Mouse (Mus musculus) layer of hippocampus, postnatal 36 days (tissue): Measurements from ENCODE around the gene Sned1. TPM values are rescaled to one million over a fixed set of nuclear protein-coding genes. Genes with fewer than 3 reads are reported as not detected.
"Not testable (repeated sequence)": the region's sequence is repeated elsewhere in the genome, so short reads cannot be mapped to it uniquely, and the experiment has no call there.

Experiments used
- DNase-seq, 2 experiments: peaks; one replicate each; pipeline ENCODE4 v3.0.0; 2022
- total RNA-seq, 2 experiments: library from RNA; stranded (reverse); gene quantifications; 2 replicates each; pipeline ENCODE4 v1.2.3; 2021

Gene Sned1
- total RNA-seq: 1 to 10 TPM; 4.6 to 8.3 TPM

DNA sequence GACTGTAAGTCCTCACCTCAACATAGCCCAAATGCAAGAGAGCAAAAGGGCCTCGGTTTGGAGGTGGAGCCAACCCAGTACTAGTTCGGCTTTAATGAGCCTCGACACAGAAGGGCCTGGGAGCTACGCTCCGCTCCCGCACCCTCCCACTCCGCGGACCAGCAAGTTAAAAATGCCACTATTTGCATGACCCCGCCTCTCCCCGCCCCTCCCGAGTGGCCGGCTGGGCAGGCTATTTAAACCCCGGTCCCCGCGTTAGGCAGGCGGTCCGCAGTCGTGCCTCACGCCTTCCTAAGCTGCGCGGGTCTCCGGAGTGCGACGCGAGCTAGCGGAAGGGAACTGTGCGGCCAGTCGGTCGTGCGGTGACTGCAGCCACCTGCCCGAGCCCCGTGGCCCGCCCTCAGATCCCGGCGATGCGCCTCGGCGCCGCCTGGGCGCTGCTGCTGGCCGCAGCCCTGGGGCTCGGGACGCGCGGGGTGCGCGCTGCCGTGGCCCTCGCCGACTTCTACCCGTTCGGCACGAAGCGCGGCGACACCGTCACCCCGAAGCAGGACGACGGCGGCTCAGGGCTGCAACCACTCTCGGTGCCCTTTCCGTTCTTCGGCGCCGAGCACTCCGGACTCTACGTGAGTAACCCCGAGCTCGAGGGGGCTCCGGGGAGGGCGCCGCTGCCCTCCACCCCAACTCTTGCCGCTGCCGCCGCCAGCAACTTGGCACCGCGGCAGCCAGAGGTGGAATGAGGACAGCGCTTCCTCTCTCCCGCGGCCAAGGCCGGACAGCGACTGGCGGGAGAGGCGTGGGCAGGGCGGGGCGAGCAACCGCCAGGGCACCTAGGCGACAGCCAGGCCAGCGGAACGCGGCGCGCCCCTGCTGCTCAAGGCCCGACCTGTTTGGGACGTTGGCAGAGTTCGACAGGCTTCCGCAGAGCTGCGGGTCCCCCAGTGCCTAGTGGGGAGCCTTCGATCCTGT lies at the start of gene Sned1:
Gene Sned1 (plus strand): TSS at position 266 of the 969 bp plus-strand sequence.
- peak; percentile 63 to 76 for DNase-seq

DNA sequence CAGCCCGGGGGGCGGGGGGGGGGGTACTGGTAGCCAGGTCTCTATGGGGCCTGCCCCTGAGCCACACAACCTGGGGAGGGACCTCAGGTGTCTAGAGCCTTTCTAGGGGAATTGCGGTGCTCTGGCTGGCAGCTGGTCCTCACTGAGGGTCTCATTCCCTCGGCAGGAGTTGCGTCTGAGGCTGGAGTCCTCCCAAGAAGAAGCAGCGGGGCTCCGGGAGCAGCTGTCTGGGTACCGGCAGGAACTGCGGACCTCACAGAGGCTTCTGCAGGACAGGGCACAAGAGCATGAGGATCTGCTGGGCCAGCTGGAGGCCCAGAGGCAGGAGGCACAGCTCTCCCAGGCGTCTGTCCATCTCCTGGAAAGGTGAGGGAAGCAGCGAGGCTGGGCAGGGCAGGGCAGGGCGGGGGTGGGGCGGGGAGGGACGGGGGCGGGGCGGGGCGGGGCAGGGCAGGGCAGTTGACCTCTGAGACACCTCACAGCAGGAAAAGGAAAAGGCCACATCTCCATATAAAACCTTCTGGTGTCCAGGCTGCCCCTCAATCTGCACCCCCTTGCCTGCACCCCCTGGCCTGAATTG lies 44.8 kb upstream of the Sned1 start:
- DNase-seq: no peak

DNA sequence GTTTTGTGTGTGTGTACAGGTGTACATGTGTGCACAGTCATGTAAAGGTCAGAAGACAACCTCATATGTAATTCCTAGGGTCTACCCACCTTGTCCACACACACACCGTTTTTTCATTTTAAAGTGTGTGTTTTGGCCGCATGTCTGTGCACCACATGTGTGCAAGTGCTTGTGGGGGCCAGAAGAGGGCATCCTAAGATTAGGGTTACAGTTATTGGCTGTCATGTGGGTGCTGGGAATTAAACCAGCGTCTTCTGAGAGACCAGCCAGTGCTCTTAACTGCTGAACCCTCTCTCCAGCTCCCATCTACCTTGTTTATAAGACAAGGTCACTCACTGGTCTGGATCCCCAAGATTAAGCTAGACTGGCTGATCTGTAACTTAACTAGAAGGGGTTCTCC lies 40.7 kb upstream of the Sned1 start:
- no peak for DNase-seq

GRCm38 (mm10) chr1:93197454-93197853 lies 38.2 kb upstream of the Sned1 start:
- not testable (repeated sequence) for DNase-seq

GRCm38 (mm10) chr1:93197916-93198315 lies 37.7 kb upstream of the Sned1 start:
- DNase-seq: no peak

GRCm38 (mm10) chr1:93206277-93206970 lies 29.2 kb upstream of the Sned1 start:
- no peak for DNase-seq

DNA sequence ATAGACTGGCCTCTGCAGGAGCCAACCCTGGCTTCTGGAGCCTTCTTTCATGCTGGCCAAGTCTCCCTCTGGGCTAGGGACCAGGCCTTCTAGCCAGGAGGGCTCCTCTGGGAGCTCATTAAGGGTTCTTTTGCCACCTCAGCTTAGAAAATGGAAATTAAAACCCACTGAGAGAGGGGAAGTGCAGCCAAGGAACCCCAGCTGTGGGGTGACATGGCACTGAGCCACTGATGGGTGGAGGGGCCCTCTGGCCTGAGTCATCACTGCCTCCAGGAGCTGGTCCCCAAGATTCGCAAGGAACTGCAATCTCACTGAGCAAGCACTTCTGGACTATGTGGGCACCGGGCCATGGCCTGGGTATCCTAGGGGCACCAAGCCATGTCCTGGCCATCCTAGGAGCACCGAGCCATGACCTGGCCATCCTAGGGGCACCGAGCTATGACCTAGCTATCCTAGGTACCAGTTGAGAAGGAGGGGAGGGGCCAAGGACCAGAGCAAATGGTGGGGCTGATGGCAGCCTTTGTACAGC lies 28.0 kb upstream of the Sned1 start:
- peak; percentile 16 to 45 for DNase-seq

GRCm38 (mm10) chr1:93210213-93210641 lies 25.4 kb upstream of the Sned1 start:
- peak; percentile 37 to 62 for DNase-seq

DNA sequence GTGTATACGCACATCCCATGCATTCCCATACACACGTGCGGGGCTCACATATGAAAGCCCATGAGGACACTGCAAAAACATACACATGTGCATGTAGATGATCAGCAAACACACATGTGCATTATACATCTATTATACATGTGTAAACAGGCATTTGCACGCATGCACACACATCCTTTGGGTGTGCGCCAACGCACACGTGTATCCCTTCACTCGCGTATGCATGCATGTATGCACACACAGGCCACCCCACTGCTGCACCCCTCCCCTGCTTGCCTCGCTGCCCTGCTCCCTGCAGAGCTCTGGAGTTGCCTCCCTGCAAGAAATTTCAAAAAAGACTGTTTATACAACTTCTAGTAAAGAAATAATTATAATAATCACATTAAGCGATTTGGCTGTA lies 24.6 kb upstream of the Sned1 start:
- no peak for DNase-seq

GRCm38 (mm10) chr1:93211549-93212220 lies 24.0 kb upstream of the Sned1 start:
- no peak for DNase-seq

DNA sequence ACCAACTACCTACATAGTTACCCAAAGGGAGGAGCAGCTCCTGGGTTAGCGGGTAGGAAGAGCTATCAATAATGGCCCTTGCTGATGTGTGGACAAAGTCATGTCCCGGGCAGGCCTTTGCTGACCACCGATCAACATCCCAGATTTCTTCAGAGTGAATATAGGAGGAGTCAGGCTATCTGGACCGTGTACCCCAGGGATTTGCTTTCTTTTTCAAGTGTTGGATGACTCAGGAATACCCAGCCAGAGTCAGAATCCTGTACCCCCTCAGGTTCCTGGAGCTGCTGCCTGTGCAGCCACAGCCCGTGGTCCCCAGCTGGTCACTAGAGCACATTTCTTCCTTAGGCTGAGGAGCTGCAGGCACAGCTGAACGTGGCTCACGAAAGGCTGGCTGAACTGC lies 23.2 kb upstream of the Sned1 start:
- DNase-seq: no peak

DNA sequence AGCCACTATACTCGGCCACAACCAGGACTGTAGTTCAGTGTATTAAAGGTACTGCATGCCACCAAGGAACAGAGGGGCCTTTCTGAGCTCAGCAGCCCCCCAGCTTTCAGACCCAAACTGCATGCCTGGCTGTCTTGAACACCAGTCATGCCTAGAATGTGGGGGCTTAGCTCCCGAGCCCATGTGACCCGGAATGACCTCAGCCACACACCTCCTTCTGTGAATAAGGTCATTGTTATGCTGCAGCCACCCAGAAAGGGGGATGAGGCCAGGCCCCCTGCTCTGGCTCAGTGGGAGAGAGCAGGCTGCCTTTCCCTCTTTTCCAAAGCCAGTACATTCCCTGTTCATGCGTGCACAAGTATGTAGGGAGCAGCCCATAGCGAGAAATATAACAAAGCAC lies 21.0 kb upstream of the Sned1 start:
- no peak for DNase-seq

- no peak for DNase-seq
These were observed 18.7 kb upstream of the Sned1 start for GRCm38 (mm10) chr1:93216839-93217497.

GRCm38 (mm10) chr1:93217530-93217929 lies 18.1 kb upstream of the Sned1 start:
- DNase-seq: no peak

- DNase-seq: peak in 1 of 2 experiments; percentile 30
These were observed 14.9 kb upstream of the Sned1 start for GRCm38 (mm10) chr1:93220776-93221175.

GRCm38 (mm10) chr1:93223972-93224371 lies 11.7 kb upstream of the Sned1 start:
- DNase-seq: no peak

- DNase-seq: no peak
These were observed 10.4 kb upstream of the Sned1 start for GRCm38 (mm10) chr1:93225226-93225625.

GRCm38 (mm10) chr1:93225731-93226520 lies 9.7 kb upstream of the Sned1 start:
- no peak for DNase-seq

DNA sequence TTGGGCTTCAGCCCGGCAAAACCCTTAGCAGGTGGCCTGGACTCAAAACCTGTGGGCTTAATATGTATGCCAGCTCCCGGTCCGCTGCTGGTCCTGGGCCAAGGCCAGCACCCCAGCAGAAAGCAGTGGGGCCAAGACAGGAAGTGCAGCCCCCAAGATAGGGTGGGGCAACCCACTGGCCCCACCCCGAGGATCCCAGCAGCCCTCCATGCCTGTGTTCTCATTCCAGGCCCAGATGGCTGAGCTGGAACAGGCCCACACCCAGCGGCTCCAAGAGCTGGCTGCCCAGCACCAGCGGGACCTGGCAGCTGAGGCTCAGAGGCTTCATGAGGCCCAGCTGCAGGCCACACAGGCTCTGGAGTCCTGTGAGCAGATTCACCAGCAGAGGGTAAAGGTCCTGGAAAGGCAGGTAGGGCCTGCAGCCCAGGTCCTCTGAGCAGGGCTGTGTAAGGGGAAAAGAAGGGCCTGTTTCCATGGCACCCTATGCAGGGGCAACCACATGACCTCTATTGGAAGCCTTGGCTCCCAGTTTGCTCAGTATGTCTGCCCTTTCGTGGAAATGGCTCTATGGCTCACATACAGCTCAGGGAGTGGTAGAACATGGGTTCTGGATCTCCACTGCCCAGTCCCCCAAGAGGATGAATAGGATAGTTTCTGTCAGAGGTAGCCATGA lies 8.2 kb upstream of the Sned1 start:
- DNase-seq: peak in 1 of 2 experiments; percentile 26

DNA sequence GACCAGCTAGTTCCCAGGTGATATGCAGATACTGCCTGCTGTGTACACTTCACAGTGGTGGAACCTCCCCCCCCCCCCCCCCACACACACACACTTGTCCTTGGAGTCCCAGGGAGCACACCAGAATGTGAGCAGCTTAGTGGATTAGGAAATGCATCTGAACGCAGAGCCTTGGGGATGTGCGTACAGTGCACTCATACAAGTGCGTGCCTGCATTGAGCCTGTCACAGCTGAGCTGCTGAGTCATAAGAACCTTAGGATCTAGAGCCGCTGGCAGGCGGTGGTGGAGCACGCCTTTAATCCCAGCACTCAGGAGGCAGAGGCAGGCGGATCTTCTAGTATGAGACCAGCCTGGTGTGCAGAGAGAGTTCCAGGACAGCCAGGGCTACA lies 7.7 kb upstream of the Sned1 start:
- DNase-seq: no peak
